Mouse (Mus musculus) spleen, adult 2 months (tissue): ENCODE measurements around the gene Glis1.

ENCODE experiments used
- CTCF ChIP-seq: fragments of 200-500 bp; IDR thresholded peaks from 2 replicates; pipeline ENCODE4 v1.5.1; 2011; ENCODE audit warnings: mild to moderate bottlenecking, inconsistent platforms; ENCODE audit not compliant: insufficient read depth, insufficient read length, insufficient replicate concordance; ENCODE audit errors: extremely low read depth
- POLR2A ChIP-seq: fragments of 200-500 bp; IDR thresholded peaks from 2 replicates; pipeline ENCODE4 v1.6.1; 2011; ENCODE audit warnings: low read depth, low read length, inconsistent platforms

- TF ChIP-seq POLR2A (no peak), CTCF (no peak)
These were observed 89.3 kb downstream of the Glis1 start for GRCm38 (mm10) chr4:107523607-107524151.
